Mouse (Mus musculus) mesoderm, embryonic 11.5 days (tissue): ENCODE results near the gene Mycbp.
"Not testable (repeated sequence)": the region's sequence is repeated elsewhere in the genome, so short reads cannot be mapped to it uniquely, and the experiment has no call there.

Experiments
- DNase-seq: peaks from one replicate; pipeline ENCODE4 v3.0.0-alpha.2; 2012; ENCODE audit warnings: low read depth, low spot score

Gene Mycbp

GRCm38 (mm10) chr4:123940878-123941277, 36.2 kb downstream of the Mycbp start:
- DNase-seq = not testable (repeated sequence)

GRCm38 (mm10) chr4:123946701-123947100, 42.1 kb downstream of the Mycbp start:
- no peak for DNase-seq

- no peak for DNase-seq
Measured at GRCm38 (mm10) chr4:123947149-123947548, 42.5 kb downstream of the Mycbp start.

- no peak for DNase-seq
Measured at GRCm38 (mm10) chr4:123948901-123949300, 44.3 kb downstream of the Mycbp start.

- no peak for DNase-seq
Measured at GRCm38 (mm10) chr4:123949649-123950048, 45.0 kb downstream of the Mycbp start.

GRCm38 (mm10) chr4:123952059-123952458, 47.4 kb downstream of the Mycbp start:
- DNase-seq = no peak

- DNase-seq = peak; percentile 82
Measured at GRCm38 (mm10) chr4:123956703-123957491, 52.3 kb downstream of the Mycbp start.

GRCm38 (mm10) chr4:123957492-123957808, 52.8 kb downstream of the Mycbp start:
- no peak for DNase-seq

GRCm38 (mm10) chr4:123957891-123958290, 53.3 kb downstream of the Mycbp start:
- DNase-seq = no peak

GRCm38 (mm10) chr4:123960955-123961354, 56.3 kb downstream of the Mycbp start:
- no peak for DNase-seq
